In the genomic region with DNA sequence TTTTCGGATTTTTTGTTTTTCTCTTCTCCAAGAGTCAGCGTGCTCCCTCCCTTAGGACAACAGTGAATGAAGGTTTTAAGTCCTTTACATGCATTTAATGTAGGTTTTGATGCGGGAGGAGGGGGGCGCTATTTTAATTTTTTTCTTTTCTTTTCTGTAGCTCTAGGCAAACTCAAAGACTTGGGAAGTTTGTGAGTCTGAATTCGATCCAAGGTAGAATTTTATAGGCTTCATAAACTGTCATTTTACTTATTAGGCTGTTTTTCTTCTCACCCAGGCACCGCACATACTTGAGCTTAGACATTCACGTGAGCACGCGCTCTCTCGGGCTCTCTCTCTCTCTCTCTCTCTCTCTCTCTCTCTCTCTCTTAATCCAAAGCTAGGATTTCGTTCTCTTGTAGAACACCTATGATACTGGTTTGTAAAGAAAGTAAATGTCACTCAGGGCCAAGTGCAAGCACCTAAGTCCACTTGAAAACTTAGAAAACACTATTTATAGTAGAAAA, we compare ENCODE assay signal across 1 mouse cellular context.
TF ChIP-seq lines count a peak whose summit lies in the region.

No protein-coding gene starts in this region.

TF ChIP-seq in MEL, 35 proteins besides CTCF, POLR2A, EP300 and RAD21 (continued from another document):
- peak; percentile 45; the same call in 1 of the 2 replicates for TF ChIP-seq NELFE (IDR thresholded peaks at IDR 0.05; ENCODE audit: low read depth, low read length)
- TF ChIP-seq BHLHE40 (IDR thresholded peaks at IDR 0.05; ENCODE audit: borderline replicate concordance, low read depth, low read length), result peak; percentile 93
- no peak; the same call in 1 of the 2 replicates for TF ChIP-seq ETS1 (IDR thresholded peaks at IDR 0.05; ENCODE audit: low read depth, low read length)
- TF ChIP-seq HCFC1 (IDR thresholded peaks at IDR 0.05; ENCODE audit: low read depth, low read length), result peak; percentile 42; the same call in 1 of the 2 replicates
- TF ChIP-seq TCF12 (IDR thresholded peaks at IDR 0.05; ENCODE audit: low read depth, low read length), result no peak
- TF ChIP-seq E2F4 (IDR thresholded peaks at IDR 0.05; ENCODE audit: borderline replicate concordance, low read depth, low read length), result no peak
- TF ChIP-seq ZNF384 (IDR thresholded peaks at IDR 0.05; ENCODE audit: low read depth, low read length), result peak; percentile 83
- no peak for TF ChIP-seq GATA1 (IDR thresholded peaks at IDR 0.05; ENCODE audit: low read depth, low read length)
TF ChIP-seq in MEL: peak in this region for 16.
